Comparison of ENCODE assay signal across 17 mouse cellular contexts in the genomic region with DNA sequence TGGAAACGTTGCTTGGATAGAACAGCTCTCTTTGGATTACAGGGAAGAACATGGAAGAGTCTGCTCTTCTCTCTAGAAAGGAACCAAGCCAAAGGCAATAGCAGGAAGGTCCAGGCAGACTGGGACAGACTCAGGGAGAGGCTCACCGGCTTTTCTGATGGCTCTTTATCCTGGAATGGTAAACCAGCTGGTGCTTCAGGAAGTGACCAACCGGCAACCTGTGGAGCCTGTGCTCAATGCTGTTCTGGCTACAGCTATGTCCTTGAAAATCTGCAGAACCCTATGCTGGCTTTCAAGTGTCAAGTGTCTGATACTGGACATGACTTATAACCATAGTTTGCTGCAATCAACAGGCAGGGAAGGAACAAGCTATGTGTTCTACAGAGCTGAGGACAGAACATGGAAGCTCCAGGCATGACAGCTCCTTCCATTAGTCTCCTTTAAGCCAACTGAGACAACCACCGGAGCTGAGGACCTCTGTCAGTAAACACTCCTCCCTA.
"Had no signal": no experiment of that assay in that cellular context is flagged by ENCODE, and none has a peak within 500 bp of the region (broad histone marks: within the 10 kb centered on the region; RNA-seq: fewer than 3 reads in every experiment).

No protein-coding gene starts in this region.

- DNase-seq: lung, embryonic 14.5 days; lung, postnatal 10 days; lung, postnatal 4 days; midbrain, embryonic 14.5 days; retina, postnatal 1 day; right cerebral cortex, adult 18-20 months; right cerebral cortex, postnatal 25 days; right cerebral cortex, postnatal 4 days; spleen, adult 18-20 months; thymus, adult 18-20 months; thymus, postnatal 14 days; thymus, postnatal 36 days had no signal

- H3K27me3 ChIP-seq: midbrain, embryonic 12.5 days; neural tube, embryonic 13.5 days; neural tube, embryonic 15.5 days had no signal

- H3K9ac ChIP-seq: lung, embryonic 14.5 days; midbrain, embryonic 12.5 days; neural tube, embryonic 13.5 days; neural tube, embryonic 15.5 days had no signal

- H3K4me3 ChIP-seq: midbrain, embryonic 10.5 days; midbrain, embryonic 12.5 days; myocyte; neural tube, embryonic 13.5 days; neural tube, embryonic 15.5 days had no signal

- H3K27ac ChIP-seq: midbrain, embryonic 10.5 days; midbrain, embryonic 12.5 days; neural tube, embryonic 13.5 days; neural tube, embryonic 15.5 days had no signal

- H3K4me1 ChIP-seq: midbrain, embryonic 10.5 days; midbrain, embryonic 12.5 days had no signal
